Mouse (Mus musculus): Measurements from ENCODE around the gene Diaph2.

DNA sequence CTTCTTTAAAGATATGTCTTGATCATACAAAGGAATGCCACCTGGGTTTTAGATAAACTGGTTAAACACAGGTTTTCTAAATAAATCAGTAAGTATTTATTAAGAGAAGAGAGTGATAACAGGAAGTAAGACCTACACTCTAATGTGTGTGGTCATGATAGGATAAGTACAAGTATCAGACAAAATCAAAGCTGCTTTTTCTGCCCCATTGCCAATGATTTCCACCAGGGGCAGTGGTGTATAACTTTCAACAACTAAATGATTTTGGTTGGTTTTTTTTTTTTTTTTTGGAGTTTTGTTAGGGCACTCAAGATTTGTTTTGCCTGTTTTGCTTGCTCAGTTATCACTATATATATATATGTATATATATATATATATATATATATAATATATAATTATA, 399.7 kb downstream of the Diaph2 start:
- TF ChIP-seq POLR2A (IDR thresholded peaks at IDR 0.05; ENCODE audit: borderline replicate concordance, insufficient read depth, low read length) (no peak), CTCF (IDR thresholded peaks at IDR 0.05; ENCODE audit: borderline replicate concordance, insufficient read depth, low read depth, low read length) (no peak)
